Mouse (Mus musculus) small intestine, adult 2 months (tissue): ENCODE measurements at regions not wholly inside any gene's neighbourhood (a gene's known extent, or its start where the extent isn't known, plus 50 kb on each side); places are given as distances from the start of the nearest gene placed in this dataset.

Experiments used
- CTCF ChIP-seq: fragments of 200-500 bp; IDR thresholded peaks from 2 replicates; pipeline ENCODE4 v1.5.1; 2012; ENCODE audit warnings: low read depth, mild to moderate bottlenecking, control low read depth, inconsistent platforms, low read length, moderate library complexity, mixed read lengths; ENCODE audit not compliant: insufficient replicate concordance, insufficient read length; ENCODE audit errors: extremely low read depth
- POLR2A ChIP-seq: fragments of 200-500 bp; IDR thresholded peaks from 2 replicates; pipeline ENCODE4 v1.6.1; 2012; ENCODE audit warnings: low read depth, mild to moderate bottlenecking, control low read depth, inconsistent platforms, low read length, moderate library complexity

GRCm38 (mm10) chr14:16869221-16869620 is 50.3 kb upstream of the Rarb start:
- TF ChIP-seq CTCF (no peak), POLR2A (no peak)
